Mouse (Mus musculus) liver, embryonic 14.5 days (tissue): ENCODE data around the gene Ugt1a7c.

Experiments used
- CTCF ChIP-seq: IDR thresholded peaks from 2 replicates; pipeline ENCODE4 v1.5.1; 2016; ENCODE audit warnings: antibody characterized with exemption, low read depth, control low read depth
- EP300 ChIP-seq: IDR thresholded peaks from 2 replicates; pipeline ENCODE4 v1.6.1; 2016; ENCODE audit warnings: antibody characterized with exemption, low read depth

GRCm38 (mm10) chr1:88074471-88074870 lies 20.4 kb upstream of the Ugt1a7c start:
- no peak for TF ChIP-seq CTCF
- no peak for TF ChIP-seq EP300
